Mouse (Mus musculus): ENCODE data around the gene Gpc6. TPM values are rescaled to one million over a fixed set of nuclear protein-coding genes. Genes with fewer than 3 reads are reported as not detected.

Gene Gpc6
- total RNA-seq, 2 experiments from 2014 or later, result 11.0 to 13.5 TPM

DNA sequence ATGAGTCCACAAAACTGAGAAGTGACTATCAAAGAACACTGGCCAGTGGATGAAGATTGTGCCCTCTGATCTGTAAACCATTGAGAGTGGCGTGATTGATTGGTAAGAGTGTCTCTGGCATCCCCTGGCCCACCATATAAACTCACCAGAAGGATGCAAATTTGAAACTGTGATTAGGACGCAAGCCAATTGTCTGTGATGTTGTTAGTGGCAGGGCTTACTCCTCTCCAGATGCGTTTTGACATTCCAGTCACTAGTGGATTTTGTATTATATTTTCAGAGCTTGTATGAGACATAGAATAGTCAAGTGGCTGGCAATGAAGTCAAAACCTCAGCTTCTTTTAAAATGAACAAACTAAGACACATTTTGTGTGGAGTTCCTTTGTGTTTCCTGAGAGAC is 604.3 kb downstream of the Gpc6 start:
- no peak for DNase-seq (ENCODE audit: low spot score)
- intact Hi-C loops (cut with DNase I), result no loop called here

DNA sequence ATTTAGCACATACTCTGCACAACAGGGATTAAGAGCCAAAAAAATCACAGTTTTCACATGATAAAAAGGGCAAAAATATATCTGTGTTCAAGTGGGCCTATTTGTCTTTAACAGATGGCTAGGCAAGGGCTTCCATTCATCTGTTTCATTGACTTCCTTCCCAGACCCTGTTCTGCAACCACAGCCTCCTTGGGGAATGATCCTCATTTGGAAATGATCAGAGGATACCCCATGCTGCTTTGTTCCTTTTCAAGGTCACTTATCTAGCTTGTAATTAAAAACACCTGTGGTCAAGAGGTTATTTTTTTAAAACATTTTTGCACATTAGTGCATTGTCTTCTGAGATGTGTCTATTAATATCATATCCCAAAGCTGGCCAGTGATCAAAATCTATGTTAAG is 627.7 kb downstream of the Gpc6 start:
- DNase-seq (ENCODE audit: low spot score), result no peak
- intact Hi-C loops (cut with DNase I), result no loop called here

DNA sequence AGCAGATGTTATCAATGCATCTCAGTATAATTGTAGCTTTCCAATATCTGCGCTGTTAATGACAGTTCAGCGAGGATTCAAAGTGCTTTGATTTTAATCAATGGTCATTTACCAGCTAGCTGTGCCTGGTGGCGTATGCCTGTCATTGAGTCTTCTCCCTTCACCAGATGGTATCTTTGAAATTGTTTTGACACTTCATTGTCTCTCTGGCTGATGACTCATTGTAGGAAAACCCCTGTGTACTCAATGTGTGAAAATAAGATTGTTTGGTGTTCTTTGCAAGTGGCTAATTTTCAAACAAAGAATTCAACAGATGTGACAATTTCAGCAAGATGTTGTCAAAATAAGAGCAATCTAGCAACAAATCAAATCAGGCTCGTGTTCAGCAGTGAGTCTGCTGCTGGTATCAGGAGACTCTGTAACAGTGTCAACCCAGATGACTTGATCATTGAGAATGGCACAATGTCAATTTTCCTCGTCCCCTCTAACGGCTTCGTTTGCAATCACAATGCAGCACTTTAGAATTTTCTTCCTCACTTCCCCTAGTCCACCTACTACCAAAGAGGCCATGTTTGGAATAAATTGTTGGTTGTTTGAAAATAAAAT is 631.7 kb downstream of the Gpc6 start:
- no peak for DNase-seq (ENCODE audit: low spot score)
- intact Hi-C loops (cut with DNase I), result no loop called here

DNA sequence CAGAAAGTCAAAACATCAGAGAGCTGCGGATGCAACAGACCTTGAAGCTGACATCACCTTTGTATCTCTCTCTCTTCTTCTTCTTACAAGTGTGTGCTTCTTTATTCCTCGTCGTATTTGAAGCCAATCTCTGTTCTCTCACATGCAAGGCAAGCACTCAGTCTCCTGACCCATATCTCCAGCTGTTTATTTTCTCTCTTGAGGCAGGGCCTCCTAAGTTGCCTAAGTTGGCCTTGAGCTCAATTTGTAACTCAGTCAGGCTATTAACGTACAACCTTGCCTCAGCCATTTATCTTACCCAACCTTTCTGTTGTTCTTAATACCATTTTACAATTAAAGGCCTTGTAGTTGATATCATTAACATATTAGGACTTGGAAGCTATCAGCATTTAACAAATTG is 637.0 kb downstream of the Gpc6 start:
- intact Hi-C loops (cut with DNase I), result no loop called here
- no peak for DNase-seq (ENCODE audit: low spot score)

DNA sequence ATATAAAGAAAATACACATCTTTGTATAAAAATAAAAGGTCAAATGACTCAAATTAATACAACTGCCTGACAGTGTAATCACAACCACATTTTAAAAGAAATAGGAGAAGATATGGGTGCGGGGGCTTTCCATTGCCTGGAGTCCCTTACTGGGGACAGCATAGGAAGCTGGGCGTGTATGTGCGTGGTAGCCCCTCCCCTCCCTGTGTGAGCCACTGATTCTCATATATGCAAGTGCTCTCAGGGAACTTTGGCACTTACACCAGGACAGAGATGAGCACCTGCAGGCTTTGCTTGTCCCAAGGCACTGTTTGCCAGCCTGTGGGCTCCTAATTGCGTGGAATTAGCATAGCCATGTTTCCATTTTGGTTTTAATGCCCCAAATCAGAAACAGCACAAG is 644.2 kb downstream of the Gpc6 start:
- intact Hi-C loops (cut with DNase I), result no loop called here

DNA sequence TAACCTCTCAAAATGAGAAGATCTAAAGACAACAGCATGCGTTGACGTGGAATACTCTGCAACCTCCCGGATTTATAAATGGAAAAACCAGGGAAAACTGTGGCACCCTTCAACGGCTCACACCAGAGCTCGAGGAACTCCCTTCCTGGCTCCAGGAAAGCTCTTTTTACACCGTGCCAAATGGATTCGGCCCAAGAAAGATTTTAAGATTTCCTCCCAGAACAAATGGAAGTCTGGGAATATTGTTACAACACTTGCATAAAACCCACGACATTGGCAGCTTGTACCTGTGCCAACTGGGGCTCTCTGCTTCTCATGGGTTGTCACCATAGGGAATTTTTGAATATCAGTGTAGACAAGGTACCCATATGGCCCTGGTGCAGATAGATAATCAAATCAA is 647.1 kb downstream of the Gpc6 start:
- intact Hi-C loops (cut with DNase I), result no loop called here
- no peak for DNase-seq (ENCODE audit: low spot score)

More for the DNA sequence above, 644.2 kb downstream of the Gpc6 start:
- DNase-seq (ENCODE audit: low spot score), result no peak

DNA sequence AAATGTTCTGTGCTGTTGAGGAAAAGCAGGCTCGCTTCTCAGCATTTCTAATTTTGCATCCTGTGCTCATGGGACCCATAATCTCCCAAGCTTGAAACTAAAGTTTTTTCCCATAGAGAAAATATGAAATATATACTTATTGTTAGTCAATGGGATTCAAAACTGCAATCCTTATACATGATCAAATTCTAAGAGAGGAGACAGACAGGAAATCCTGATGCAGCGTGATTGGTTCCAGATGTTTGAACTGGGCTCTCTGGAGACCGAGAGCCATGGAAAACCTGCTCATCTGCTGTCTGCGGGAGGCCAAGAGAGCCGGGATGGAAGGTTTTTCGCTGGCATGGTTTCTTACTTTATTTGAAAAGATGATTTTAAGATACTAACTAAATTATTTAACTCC is 649.1 kb downstream of the Gpc6 start:
- DNase-seq (ENCODE audit: low spot score), result no peak
- intact Hi-C loops (cut with DNase I), result no loop called here

DNA sequence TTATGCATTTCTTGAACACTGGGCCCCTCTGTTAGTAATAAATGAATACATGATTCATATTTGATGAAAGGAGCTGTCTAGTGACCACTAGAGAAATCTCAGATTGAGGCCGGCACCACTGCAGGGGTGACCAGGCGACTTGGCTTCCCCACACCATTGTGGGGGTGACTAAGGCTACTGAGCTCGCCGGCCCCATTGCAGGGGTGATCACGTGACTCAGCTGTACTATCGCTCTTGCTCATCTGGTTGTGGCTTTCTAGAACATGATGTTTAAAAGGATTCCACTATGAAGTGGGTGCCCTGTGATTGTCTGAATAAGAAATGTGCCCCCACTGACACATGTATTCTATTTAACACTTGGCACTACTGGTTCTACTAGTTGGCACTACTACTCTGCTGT is 656.6 kb downstream of the Gpc6 start:
- intact Hi-C loops (cut with DNase I), result no loop called here
- DNase-seq (ENCODE audit: low spot score), result no peak

DNA sequence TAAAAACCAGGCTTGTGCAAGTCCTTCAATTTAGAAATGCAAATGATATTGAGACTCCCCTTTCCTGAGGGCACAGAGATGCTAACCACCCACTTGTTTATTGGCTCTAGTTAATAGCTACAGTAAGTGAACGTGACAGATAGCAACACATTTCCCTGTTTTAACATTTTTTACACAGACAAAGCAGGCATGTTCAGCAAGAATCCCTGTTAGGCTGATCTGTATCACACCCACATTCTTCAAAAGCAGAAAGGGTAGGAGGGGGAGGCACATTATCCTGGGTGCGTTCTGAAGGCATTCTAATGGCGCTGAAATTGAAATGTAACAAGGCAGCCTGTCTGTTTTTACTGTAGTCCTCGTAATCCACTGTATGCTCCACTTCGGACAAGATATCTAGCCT is 674.6 kb downstream of the Gpc6 start:
- intact Hi-C loops (cut with DNase I), result no loop called here
- DNase-seq (ENCODE audit: low spot score), result no peak

DNA sequence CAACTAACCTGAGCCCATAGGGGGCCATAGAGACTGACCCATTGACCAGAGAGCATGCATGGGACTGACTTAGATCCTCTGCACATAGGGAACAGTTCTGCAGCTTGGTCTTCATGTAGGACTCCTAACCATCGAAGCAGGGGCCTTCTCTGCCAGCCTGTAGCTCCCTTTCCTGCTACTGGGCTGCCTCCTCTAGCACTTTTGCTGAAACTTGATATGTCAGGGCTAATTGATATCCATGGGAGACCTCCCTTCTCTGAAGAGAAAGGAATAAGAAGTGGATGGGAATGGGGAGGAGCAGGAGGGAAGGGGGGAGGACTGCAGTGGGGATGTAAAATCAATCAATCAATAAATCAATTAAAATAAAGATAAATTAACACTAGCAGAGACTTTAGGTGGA is 678.7 kb downstream of the Gpc6 start:
- no peak for DNase-seq (ENCODE audit: low spot score)
- intact Hi-C loops (cut with DNase I), result no loop called here

DNA sequence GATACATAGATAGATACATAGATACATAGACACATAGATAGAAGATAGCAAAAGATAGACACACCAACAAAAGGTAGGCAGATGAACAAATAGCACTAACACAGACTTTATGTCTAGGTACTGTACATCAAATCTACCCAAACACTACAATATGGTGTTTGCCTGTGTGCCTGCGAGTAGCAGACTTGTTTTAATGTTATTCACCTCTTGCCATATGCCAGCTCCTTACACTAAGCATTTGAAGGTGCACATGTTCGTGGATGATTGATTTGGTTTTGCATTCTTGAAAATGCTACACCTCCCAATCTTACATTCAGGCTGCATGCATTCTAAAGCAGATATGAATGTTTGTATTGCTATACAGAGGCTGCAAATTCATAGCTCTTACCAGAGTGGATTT is 680.6 kb downstream of the Gpc6 start:
- intact Hi-C loops (cut with DNase I), result loop anchor here (2.0 kb wide), 1 partner anchor 17 kb away; no protein-coding TSS in a partner anchor
- no peak for DNase-seq (ENCODE audit: low spot score)

DNA sequence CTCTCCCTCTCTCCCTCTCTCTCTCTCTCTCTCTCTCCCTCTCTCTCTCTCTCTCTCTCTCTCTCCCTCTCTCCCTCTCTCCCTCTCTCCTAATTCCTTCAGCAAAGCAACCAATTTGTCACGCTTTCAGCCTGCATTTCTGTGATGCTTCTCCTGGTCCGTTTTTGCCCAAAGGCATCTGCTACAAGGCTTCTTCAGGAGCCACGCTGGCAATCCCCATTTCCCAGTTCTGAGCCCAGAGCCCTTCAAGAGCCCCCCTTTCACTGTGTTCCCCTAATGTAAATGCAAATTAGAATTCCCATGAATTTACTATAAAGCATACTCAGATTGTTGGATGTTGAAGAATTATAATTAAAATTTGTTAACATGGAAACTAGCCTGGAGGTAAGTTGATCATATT is 686.0 kb downstream of the Gpc6 start:
- intact Hi-C loops (cut with DNase I), result no loop called here
- DNase-seq (ENCODE audit: low spot score), result no peak

DNA sequence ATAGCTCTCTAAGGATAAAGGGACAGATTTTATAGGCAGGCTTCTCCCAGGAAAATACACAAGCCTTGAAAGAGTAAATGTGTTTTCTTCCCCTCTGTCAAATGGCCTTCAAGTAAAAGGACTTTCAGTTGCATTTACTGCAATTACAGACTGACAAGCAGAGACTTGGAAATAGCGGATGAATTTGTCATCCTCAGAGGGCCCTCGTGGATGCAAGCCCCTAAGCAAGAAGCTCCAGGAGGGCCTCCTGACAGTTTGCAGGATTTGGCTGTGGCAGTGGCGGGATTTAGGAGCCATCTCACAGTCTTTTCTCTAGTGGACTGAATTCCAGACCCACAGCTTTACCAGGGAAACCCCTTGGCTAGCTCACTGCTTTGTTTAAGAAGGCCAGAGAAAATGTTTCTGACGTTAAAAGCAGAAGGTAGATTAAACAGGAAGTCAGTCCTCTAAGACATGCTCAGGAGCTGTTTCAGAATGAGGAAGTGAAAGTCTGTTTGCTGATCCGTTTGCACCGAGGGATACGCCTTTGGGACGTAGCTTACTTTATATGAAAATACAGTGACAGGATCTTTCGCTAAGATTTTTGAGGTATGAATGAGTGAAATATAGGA is 700.1 kb downstream of the Gpc6 start:
- intact Hi-C loops (cut with DNase I), result no loop called here
- no peak for DNase-seq (ENCODE audit: low spot score)

DNA sequence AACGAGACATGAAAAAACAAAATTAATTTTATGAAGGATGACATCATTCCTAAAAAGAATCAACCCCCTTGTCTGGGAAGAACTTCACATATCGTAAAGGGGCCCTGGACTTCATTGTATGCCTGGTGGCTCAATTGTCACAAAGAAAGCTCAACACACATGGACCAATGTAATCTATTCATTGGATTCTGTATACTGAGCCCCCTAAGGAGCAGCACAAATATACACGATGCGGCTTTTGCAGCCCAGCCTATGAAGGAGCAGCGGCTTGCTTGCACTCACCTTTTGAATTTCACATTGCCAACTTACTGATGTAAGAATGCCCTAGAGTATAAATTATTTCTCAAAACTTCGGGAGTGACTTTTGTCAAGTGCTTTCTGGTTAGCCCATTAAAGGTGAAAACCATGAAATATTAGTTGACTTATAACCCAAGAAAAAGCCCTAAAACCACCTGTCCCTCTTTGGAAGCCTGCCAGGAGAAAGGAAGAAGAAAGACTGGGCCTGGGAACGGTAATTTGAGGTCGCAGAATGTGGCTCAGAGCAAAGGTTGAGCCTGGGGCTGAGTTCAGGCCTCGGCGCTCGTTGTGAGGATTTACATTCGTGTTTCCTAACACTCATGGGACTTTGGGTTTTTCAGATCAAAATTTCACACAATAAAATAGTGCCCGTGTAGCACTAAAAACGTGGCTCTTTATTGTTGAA is 709.3 kb downstream of the Gpc6 start:
- DNase-seq (ENCODE audit: low spot score), result no peak
- intact Hi-C loops (cut with DNase I), result no loop called here

DNA sequence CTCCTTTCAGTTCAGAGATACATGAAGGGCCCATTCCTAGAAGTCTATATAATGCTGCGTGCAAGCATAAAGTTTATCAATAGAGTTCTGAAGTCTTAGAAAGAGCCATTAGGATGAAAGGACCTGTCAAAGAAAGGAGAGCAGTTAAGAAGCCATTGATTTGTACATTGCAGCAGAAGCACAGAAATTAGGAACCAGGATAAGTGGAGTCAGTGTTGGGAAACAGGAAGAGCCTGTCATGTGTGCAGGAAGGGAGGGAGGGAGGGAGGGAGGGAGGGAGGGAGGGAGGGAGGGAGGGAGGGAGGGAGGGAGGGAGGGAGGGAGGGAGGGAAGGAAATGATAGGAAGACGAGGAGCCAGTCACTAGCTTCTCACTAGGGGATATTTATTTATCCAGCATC is 716.7 kb downstream of the Gpc6 start:
- no peak for DNase-seq (ENCODE audit: low spot score)
- intact Hi-C loops (cut with DNase I), result no loop called here

DNA sequence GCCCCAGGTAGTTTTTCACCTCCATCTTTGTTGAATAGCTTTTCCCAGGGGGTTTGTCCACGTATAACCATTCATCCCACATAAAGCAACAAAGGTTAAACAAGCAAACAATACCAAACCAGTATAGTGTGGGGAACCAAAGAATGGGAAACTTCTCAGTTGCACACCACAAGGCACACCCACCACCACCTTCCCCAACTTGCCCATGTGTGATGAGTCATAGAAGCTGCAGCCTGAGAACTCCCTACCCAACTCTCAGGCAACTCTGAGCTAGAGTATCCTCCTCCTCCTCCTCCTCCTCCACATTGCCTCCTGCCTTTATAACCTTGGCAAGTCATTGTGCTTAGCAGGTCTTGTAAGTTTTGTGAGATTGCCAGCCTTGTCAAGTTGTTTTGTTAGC is 718.0 kb downstream of the Gpc6 start:
- intact Hi-C loops (cut with DNase I), result no loop called here
- no peak for DNase-seq (ENCODE audit: low spot score)

DNA sequence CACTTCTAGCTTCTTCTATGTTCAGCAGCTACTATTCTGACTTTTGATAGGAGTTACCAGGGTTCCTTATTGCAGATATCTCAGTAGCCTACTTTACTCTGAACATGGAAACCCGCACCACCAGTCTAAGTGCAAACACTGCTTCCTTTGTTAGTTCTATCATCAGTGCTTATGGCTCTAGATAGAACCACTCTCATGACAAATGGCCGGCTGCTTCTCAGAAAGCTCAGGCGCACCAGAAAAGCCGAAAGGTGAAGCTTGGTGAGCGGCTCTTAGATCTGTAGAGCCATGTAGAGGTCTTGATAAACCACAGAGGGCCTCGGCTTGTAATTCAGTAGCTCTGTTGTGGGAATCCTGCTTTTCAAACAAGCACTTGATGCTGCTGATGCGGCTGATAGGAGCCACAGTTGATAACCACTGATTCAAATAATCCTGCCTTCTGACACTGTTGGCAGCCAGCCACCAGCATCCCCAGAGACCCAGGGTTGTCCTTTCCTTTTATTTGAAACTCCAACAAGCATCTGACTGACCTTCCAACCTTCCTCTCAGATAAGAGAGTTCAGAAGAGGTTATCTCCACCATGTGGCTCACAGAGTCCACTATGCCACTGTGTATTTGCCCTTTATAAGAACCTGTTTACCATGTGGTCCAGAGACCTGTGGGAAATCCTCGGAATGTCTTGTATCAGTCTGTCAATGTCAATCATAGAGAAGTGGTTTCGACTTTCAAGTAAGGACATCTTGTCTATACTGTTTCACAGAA is 723.3 kb downstream of the Gpc6 start:
- intact Hi-C loops (cut with DNase I), result no loop called here
- DNase-seq (ENCODE audit: low spot score), result no peak

DNA sequence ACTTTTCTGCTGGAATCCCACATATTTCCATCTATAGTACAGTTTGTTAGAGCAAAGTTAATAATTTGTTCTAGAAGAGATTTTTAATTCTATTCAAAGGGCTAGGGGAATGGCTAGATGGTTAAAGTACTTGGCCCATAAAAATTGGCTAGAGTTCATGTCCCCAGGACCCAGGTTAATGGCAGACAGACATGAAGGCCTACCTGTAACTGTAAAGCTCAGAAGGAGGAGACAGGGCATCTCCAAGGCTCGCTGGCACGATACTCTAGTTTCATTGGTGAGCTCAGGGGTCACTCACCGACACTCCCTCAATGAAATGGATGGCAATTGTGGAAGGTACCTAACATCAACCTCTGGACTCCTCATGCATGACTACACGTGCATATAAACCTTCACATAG is 725.0 kb downstream of the Gpc6 start:
- DNase-seq (ENCODE audit: low spot score), result no peak
- intact Hi-C loops (cut with DNase I), result no loop called here

DNA sequence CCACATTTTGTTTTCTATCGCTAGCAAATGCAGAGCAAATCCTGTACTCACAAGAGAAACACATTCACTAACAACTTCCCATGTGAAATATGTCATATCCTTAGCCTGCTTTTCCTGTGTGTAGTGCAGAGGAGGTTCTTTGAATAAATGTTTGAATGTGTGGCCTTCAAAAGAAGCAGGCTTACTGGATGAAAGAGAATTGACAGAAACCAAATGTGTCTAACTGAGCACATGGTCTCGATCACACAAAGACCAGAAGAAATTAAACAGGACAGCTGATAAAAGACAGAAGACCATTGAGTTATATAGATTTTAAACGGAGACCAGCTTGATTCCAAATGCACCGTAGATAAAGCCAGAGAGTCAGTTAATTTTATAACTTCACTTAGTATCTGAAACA is 726.2 kb downstream of the Gpc6 start:
- intact Hi-C loops (cut with DNase I), result no loop called here
- no peak for DNase-seq (ENCODE audit: low spot score)

DNA sequence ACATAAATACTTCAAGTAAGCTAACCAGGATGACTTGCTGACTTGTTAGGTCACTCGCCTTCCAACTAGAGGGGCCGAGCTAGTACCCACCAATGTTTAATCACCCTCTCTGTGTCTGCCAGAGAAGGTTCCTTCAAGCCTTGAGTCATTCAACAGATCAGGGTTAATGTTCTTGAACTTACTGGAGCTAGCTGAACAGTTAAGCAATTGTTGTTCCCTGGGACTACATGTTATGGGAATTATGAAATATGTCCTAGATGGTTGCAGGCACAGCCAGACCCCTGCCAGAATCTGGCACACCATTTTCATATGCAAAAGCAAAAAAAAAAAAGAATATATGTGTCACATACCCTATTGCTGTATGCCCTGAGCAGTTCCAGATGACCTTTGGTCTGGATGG is 726.8 kb downstream of the Gpc6 start:
- intact Hi-C loops (cut with DNase I), result no loop called here
- DNase-seq (ENCODE audit: low spot score), result no peak

DNA sequence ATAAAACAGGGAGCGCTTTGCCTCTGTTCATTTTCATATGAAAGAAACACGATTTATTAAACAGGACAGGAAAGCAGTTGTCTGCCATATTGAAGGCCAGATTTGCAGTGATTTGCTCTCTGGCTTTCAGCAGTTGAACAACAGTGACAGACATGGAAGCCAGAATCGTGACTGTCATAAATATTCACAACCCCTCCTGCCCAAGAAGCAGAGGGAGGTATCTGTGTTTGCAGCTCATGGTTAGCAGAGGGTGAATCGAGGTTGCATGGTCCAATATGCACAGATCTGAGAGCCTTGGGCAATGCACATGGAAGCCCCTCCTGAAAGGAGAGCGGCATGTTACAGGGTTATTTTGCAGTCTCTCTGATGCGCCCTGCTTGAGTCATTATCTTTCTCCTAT is 730.3 kb downstream of the Gpc6 start:
- intact Hi-C loops (cut with DNase I), result no loop called here

More for the DNA sequence above, 730.3 kb downstream of the Gpc6 start:
- no peak for DNase-seq (ENCODE audit: low spot score)

All from heart, postnatal 25 days (tissue).